Mouse (Mus musculus): ENCODE measurements around the gene Hbs1l. TPM values are rescaled to one million over a fixed set of nuclear protein-coding genes. Genes with fewer than 3 reads are reported as not detected.

Hbs1l gene
- total and polyA plus RNA-seq, 3 experiments = 103 to 115 TPM; not detected in 1

DNA sequence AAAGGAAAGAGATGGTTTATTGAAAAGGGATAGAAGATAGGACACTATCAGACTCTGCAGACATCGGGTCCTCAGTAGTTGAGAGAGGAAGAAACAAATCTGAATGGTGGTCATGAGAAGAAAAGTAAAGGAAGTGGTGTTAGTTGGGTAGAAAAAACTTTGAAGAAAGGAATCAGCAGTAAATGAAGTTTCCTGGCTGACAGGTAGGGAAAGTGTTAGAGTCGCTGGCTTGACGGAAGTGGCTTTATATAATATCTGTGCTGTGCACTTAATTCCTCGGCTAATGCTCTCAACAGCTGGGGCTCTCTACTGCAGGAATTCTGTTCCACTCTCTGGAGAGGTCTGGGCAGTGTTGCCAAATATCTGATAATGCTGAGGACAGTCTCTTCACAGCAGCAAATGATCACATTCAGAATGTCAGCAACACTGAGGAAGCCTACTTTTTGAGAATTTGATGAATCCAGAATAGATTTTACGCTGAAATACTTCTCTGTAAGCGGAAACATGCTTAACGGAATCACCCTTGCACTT, 31.9 kb downstream of the Hbs1l start:
- no peak overlapping the region for H3K9ac ChIP-seq (ENCODE audit: control insufficient read depth, low read depth, low read length, poor library complexity, severe bottlenecking)
- no peak for DNase-seq (ENCODE audit: low read depth, low spot score)
- peaks cover 3 to 17% of the 10 kb centered on the region in 2 experiments; a peak in 3 of 4 replicates for H3K36me3 ChIP-seq (ENCODE audit: control insufficient read depth in 1 of 2, insufficient read depth in 2 of 2, low read length in 2 of 2)
- TF ChIP-seq UBTF (IDR thresholded peaks at IDR 0.05; ENCODE audit: borderline replicate concordance, insufficient read depth, low read depth, low read length) (no peak), JUND (IDR thresholded peaks at IDR 0.05; ENCODE audit: low read depth, low read length) (no peak), MAFK (IDR thresholded peaks at IDR 0.05; ENCODE audit: borderline replicate concordance, low read depth, low read length) (no peak), GATA1 (IDR thresholded peaks at IDR 0.05; ENCODE audit: low read depth, low read length) (no peak), ZMIZ1 (IDR thresholded peaks at IDR 0.05; ENCODE audit: low read depth, low read length) (no peak)
- no peaks in the 10 kb centered on the region for H3K27me3 ChIP-seq (ENCODE audit: control insufficient read depth in 1 of 2, insufficient read depth in 2 of 2, low read length in 2 of 2)
- no peaks in the 10 kb centered on the region; a peak in 1 of 4 replicates for H3K4me1 ChIP-seq (ENCODE audit: control insufficient read depth in 1 of 2, insufficient read depth in 2 of 2, low read length in 2 of 2)
- no peaks in the 10 kb centered on the region for H3K9me3 ChIP-seq (replicated peaks; ENCODE audit: insufficient read depth, low read length)
- no peak overlapping the region for H3K4me3 ChIP-seq (ENCODE audit: control insufficient read depth in 1 of 2, insufficient read depth in 1 of 2, low read depth in 2 of 2, low read length in 2 of 2)
- no peaks in the 10 kb centered on the region for H3K79me2 ChIP-seq (ENCODE audit: control insufficient read depth, insufficient read depth, low read length, poor library complexity)
- no peak overlapping the region for H3K27ac ChIP-seq (ENCODE audit: control insufficient read depth, low read depth, low read length)

DNA sequence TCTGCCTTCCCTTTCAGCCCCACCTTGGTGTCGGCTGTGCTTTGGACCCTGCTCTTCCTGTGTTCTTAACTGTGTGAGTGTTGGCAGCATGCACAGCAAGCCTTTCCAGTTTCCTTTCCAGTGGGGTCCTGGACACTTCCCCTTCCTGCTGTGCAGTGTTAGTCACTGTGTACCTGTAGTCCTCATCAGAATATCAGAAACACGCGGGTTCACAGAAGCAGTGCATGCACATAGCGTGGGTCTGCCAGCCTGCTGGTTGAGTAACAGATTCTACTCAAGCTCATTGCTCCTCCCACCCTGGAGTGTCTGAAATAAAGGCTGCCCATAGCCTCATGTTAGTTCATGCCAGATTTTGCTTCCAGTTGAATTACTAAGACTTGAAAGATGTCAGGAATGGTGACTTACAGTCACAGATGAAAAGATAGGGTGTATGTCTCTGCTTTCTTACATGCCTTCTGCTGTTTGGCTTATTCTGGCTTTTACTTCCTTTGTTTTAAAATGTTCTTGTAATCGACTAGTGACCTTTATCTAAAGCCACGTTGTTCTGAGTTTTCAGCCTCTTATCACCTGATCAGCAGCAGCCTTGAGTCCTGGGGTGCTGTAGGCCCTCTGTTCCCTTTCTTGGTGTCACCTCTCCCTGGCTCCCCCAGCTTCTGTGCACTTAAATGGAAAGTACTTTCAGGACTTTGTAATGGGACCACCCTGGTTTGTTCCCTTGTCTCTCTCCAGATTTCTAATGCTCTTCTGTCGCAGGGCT, 38.7 kb downstream of the Hbs1l start:
- TF ChIP-seq MAX (IDR thresholded peaks at IDR 0.05; ENCODE audit: low read length) (peak; percentile 39; the same call in 1 of the 2 replicates), MYB (IDR thresholded peaks at IDR 0.05; ENCODE audit: low read depth, low read length) (no peak), ZKSCAN1 (IDR thresholded peaks at IDR 0.05; ENCODE audit: low read depth, low read length) (no peak), ELF1 (IDR thresholded peaks at IDR 0.05; ENCODE audit: low read depth, low read length) (0 out of 2 replicates have a peak, but pooled peaks have one; percentile 25), USF1 (IDR thresholded peaks at IDR 0.05; ENCODE audit: low read depth, low read length) (0 out of 2 replicates have a peak, but pooled peaks have one; percentile 31), ETS1 (IDR thresholded peaks at IDR 0.05; ENCODE audit: low read depth, low read length) (peak; percentile 58), MYC (IDR thresholded peaks at IDR 0.05; ENCODE audit: low read depth, low read length) (peak; percentile 82; the same call in 1 of the 2 replicates), RCOR1 (IDR thresholded peaks at IDR 0.05; ENCODE audit: low read depth, low read length) (no peak), E2F4 (IDR thresholded peaks at IDR 0.05; ENCODE audit: borderline replicate concordance, low read depth, low read length) (no peak), TAL1 (IDR thresholded peaks at IDR 0.05; ENCODE audit: low read length) (0 out of 2 replicates have a peak, but pooled peaks have one; percentile 16), GATA1 (IDR thresholded peaks at IDR 0.05; ENCODE audit: low read depth, low read length) (peak; percentile 88), UBTF (IDR thresholded peaks at IDR 0.05; ENCODE audit: borderline replicate concordance, insufficient read depth, low read depth, low read length) (no peak), POLR2AphosphoS5 (IDR thresholded peaks at IDR 0.05; ENCODE audit: borderline replicate concordance, low read depth, low read length) (no peak), SIN3A (IDR thresholded peaks at IDR 0.05; ENCODE audit: low read length) (peak; percentile 63), ZC3H11A (IDR thresholded peaks at IDR 0.05; ENCODE audit: low read depth, low read length) (no peak), EP300 (IDR thresholded peaks at IDR 0.05; ENCODE audit: low read depth in 1 of 2, low read length in 2 of 2) (peak; percentile 44 to 53; a peak in 3 of 4 replicates), TCF12 (IDR thresholded peaks at IDR 0.05; ENCODE audit: low read depth, low read length) (peak; percentile 35; the same call in 1 of the 2 replicates), MXI1 (IDR thresholded peaks at IDR 0.05; ENCODE audit: low read depth, low read length) (peak; percentile 64; the same call in 1 of the 2 replicates), MAFK (IDR thresholded peaks at IDR 0.05; ENCODE audit: borderline replicate concordance, low read depth, low read length) (no peak)
- Histone ChIP-seq H3K79me2 (ENCODE audit: control insufficient read depth, insufficient read depth, low read length, poor library complexity) (no peaks in the 10 kb centered on the region), H3K36me3 (ENCODE audit: control insufficient read depth in 1 of 2, insufficient read depth in 2 of 2, low read length in 2 of 2) (peaks cover 19 to 28% of the 10 kb centered on the region in 2 experiments), H3K27ac (ENCODE audit: control insufficient read depth, low read depth, low read length) (peak overlapping the region; percentile 61), H3K4me3 (ENCODE audit: control insufficient read depth in 1 of 2, insufficient read depth in 1 of 2, low read depth in 2 of 2, low read length in 2 of 2) (no peak overlapping the region), H3K9ac (ENCODE audit: control insufficient read depth, low read depth, low read length, poor library complexity, severe bottlenecking) (peak overlapping the region; percentile 19; the same call in 1 of the 2 replicates), H3K4me1 (ENCODE audit: control insufficient read depth in 1 of 2, insufficient read depth in 2 of 2, low read length in 2 of 2) (peaks cover 14 to 18% of the 10 kb centered on the region in 2 experiments), H3K9me3 (replicated peaks; ENCODE audit: insufficient read depth, low read length) (no peaks in the 10 kb centered on the region), H3K27me3 (ENCODE audit: control insufficient read depth in 1 of 2, insufficient read depth in 2 of 2, low read length in 2 of 2) (no peaks in the 10 kb centered on the region)
- DNase-seq (ENCODE audit: low read depth, low spot score) = peak; percentile 71

Data from MEL (cell line).